Mouse (Mus musculus): Measurements from ENCODE around the gene Lypd6b.

- TF ChIP-seq CTCF (IDR thresholded peaks at IDR 0.05; ENCODE audit: borderline replicate concordance, insufficient read depth, low read length) (no peak), POLR2A (IDR thresholded peaks at IDR 0.05; ENCODE audit: low read depth, low read length) (no peak)
Measured at GRCm38 (mm10) chr2:49912261-49912895, 124.9 kb downstream of the Lypd6b start.
